Mouse (Mus musculus): ENCODE measurements at regions not wholly inside any gene's neighbourhood (a gene's known extent, or its start where the extent isn't known, plus 50 kb on each side); places are given as distances from the start of the nearest gene placed in this dataset.

- no peaks in the 10 kb centered on the region for H3K27me3 ChIP-seq (ENCODE audit: insufficient read depth, low read length)
- DNase-seq (ENCODE audit: low spot score) (no peak), ATAC-seq (0 out of 2 replicates have a peak, but pooled peaks have one; percentile 7)
- no peaks in the 10 kb centered on the region for H3K9me3 ChIP-seq (ENCODE audit: low read length)
- H3K4me3 ChIP-seq (ENCODE audit: low read length) = no peak overlapping the region
- H3K9ac ChIP-seq (replicated peaks; ENCODE audit: low read length) = no peak overlapping the region
- no peaks in the 10 kb centered on the region for H3K36me3 ChIP-seq (ENCODE audit: insufficient read depth, low read length)
- H3K27ac ChIP-seq = no peak overlapping the region
- no peak for TF ChIP-seq CTCF (IDR thresholded peaks at IDR 0.05; ENCODE audit: low read depth)
- H3K4me2 ChIP-seq (ENCODE audit: low read depth, low read length) = peak overlapping the region; percentile 2; the same call in 1 of the 2 replicates
- peaks cover 5% of the 10 kb centered on the region; the same call in 1 of the 2 replicates for H3K4me1 ChIP-seq (ENCODE audit: insufficient read depth, low read length)
- 32% methylated on average over 20 of the region's 20 CpGs for WGBS
These were observed 190.8 kb downstream of the Msrb3 start for GRCm38 (mm10) chr10:120707771-120708750.

DNA sequence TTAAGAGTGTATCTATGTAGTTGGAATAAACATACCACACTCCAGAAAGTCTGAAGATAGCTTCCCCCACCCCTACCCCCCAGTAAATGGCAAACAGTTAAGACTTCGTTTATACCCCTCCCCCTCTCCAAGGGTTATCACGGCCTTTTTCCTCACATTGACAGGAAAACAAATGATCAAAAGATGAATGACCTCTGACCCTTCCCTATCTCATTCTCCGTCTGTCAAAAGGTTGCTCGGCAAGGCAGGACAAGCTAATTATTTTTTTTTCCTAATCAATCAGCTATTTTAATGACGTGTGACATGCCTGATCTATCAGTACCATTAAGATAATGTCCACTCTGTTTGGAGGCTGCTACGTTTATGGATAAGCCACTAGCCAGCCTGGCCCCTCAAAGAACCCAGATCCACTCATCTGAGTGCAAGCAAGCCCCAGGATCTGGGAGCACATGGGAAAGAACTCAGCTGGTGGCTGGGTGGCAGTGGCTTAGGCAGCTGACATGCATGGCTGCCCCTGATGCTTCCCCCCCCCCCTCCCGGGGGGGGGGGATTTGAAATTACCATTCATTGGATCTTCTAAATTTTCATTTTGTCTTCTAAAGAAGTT, 192.1 kb downstream of the Msrb3 start:
- Histone ChIP-seq H3K9ac (replicated peaks; ENCODE audit: low read length) (no peak overlapping the region), H3K4me3 (ENCODE audit: low read length) (no peak overlapping the region), H3K4me1 (ENCODE audit: insufficient read depth, low read length) (peaks cover 5% of the 10 kb centered on the region; the same call in 1 of the 2 replicates), H3K27me3 (ENCODE audit: insufficient read depth, low read length) (no peaks in the 10 kb centered on the region), H3K36me3 (ENCODE audit: insufficient read depth, low read length) (no peaks in the 10 kb centered on the region), H3K9me3 (ENCODE audit: low read length) (no peaks in the 10 kb centered on the region), H3K27ac (no peak overlapping the region), H3K4me2 (ENCODE audit: low read depth, low read length) (no peak overlapping the region)
- no peak for TF ChIP-seq CTCF (IDR thresholded peaks at IDR 0.05; ENCODE audit: low read depth)
- DNase-seq (ENCODE audit: low spot score) (no peak), ATAC-seq (no peak)
- 34% methylated on average over 7 of the region's 7 CpGs for WGBS

DNA sequence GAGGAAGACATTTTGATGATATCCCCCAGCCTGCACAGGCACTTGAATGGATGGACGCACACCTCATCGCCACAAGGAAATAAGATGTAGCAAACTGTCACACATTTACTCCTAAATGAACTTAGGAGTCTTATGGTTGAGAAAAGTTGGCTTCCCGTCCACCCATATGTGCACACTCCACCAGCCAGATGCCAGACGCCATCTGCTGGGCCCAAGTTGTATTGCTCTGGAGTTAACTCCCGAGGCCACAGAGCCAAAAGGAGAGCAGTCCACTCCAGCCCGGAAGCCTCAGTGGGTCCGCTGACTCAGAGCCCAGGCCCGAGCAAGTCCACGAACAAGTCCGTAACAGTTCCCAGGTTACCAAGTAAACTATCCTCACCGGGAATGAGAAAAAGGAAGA, 197.1 kb downstream of the Msrb3 start:
- no peak overlapping the region for H3K4me3 ChIP-seq (ENCODE audit: low read length)
- ATAC-seq (peak; percentile 59; the same call in 1 of the 2 replicates), DNase-seq (ENCODE audit: low spot score) (peak; percentile 85)
- H3K9me3 ChIP-seq (ENCODE audit: low read length) = no peaks in the 10 kb centered on the region
- WGBS = 17% methylated on average over 11 of the region's 11 CpGs
- no peak overlapping the region for H3K9ac ChIP-seq (replicated peaks; ENCODE audit: low read length)
- no peaks in the 10 kb centered on the region for H3K27me3 ChIP-seq (ENCODE audit: insufficient read depth, low read length)
- no peak overlapping the region for H3K27ac ChIP-seq
- H3K4me2 ChIP-seq (ENCODE audit: low read depth, low read length) = no peak overlapping the region
- peak; percentile 95 for TF ChIP-seq CTCF (IDR thresholded peaks at IDR 0.05; ENCODE audit: low read depth)
- no peaks in the 10 kb centered on the region for H3K4me1 ChIP-seq (ENCODE audit: insufficient read depth, low read length)
- no peaks in the 10 kb centered on the region for H3K36me3 ChIP-seq (ENCODE audit: insufficient read depth, low read length)

- WGBS = 28% methylated on average over 16 of the region's 16 CpGs
- ATAC-seq = no peak
- no peaks in the 10 kb centered on the region; the same call in 1 of the 2 replicates for H3K27me3 ChIP-seq (ENCODE audit: insufficient read depth, low read length)
- no peaks in the 10 kb centered on the region for H3K9me3 ChIP-seq (ENCODE audit: low read length)
- no peak overlapping the region for H3K4me2 ChIP-seq (ENCODE audit: low read depth, low read length)
- H3K4me3 ChIP-seq (ENCODE audit: low read length) = no peak overlapping the region
- H3K27ac ChIP-seq = no peak overlapping the region
- TF ChIP-seq CTCF (IDR thresholded peaks at IDR 0.05; ENCODE audit: low read depth) = no peak
- no peaks in the 10 kb centered on the region for H3K4me1 ChIP-seq (ENCODE audit: insufficient read depth, low read length)
- no peaks in the 10 kb centered on the region for H3K36me3 ChIP-seq (ENCODE audit: insufficient read depth, low read length)
- no peak overlapping the region for H3K9ac ChIP-seq (replicated peaks; ENCODE audit: low read length)
- no peak for DNase-seq (ENCODE audit: low spot score)
These were observed 201.5 kb downstream of the Msrb3 start for GRCm38 (mm10) chr10:120697275-120697856.

DNA sequence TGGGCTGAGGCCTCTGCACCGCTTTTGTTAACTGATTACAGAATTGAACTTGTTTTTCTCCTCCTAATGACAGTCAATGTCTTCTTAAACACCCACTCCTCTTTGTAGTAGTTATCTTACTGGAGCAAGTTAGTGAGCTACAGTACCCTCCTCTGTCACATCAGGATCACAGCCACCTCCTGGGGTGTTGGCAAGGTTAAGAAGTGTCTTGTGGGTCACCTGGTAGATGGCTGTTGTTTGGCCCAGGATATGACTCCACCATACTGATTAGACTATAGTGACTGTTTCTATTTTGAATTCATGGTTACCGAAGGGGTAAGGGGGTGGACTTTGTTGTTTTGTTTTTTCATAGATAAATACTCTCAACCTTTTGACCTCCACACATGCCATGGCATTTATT, 202.4 kb downstream of the Msrb3 start:
- no peak overlapping the region for H3K4me3 ChIP-seq (ENCODE audit: low read length)
- WGBS = 82% methylated on average over 2 of the region's 2 CpGs
- no peak for DNase-seq (ENCODE audit: low spot score)
- H3K4me2 ChIP-seq (ENCODE audit: low read depth, low read length) = no peak overlapping the region
- H3K27ac ChIP-seq = no peak overlapping the region
- H3K9ac ChIP-seq (replicated peaks; ENCODE audit: low read length) = no peak overlapping the region
- H3K9me3 ChIP-seq (ENCODE audit: low read length) = no peaks in the 10 kb centered on the region
- no peaks in the 10 kb centered on the region for H3K4me1 ChIP-seq (ENCODE audit: insufficient read depth, low read length)
- TF ChIP-seq CTCF (IDR thresholded peaks at IDR 0.05; ENCODE audit: low read depth) = no peak
- H3K27me3 ChIP-seq (ENCODE audit: insufficient read depth, low read length) = no peaks in the 10 kb centered on the region; the same call in 1 of the 2 replicates
- no peaks in the 10 kb centered on the region for H3K36me3 ChIP-seq (ENCODE audit: insufficient read depth, low read length)
- ATAC-seq = no peak

DNA sequence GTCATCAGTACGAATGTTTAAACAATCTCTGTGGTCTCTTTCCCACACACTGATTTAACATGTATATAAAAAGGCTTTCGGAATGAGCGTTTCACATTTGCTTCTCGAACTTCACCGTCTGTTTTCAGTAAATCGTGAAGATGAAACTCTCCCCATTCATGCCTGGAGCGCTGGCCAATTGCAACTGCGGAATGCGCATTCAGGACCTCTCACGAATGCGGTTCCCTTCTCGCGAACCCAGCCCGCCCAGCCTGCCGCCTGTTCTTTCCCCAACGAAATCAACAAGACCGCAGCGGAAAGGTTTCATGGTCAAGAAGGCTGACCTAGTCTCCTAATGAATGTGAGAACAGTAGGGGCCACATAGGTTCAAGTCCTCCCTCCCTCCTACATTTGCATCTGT, 204.4 kb downstream of the Msrb3 start:
- Histone ChIP-seq H3K4me1 (ENCODE audit: insufficient read depth, low read length) (no peaks in the 10 kb centered on the region), H3K4me3 (ENCODE audit: low read length) (no peak overlapping the region), H3K4me2 (ENCODE audit: low read depth, low read length) (0 out of 2 replicates have a peak overlapping the region, but pooled peaks have one; percentile 5), H3K9ac (replicated peaks; ENCODE audit: low read length) (no peak overlapping the region), H3K27ac (no peak overlapping the region), H3K27me3 (ENCODE audit: insufficient read depth, low read length) (no peaks in the 10 kb centered on the region; the same call in 1 of the 2 replicates), H3K9me3 (ENCODE audit: low read length) (no peaks in the 10 kb centered on the region), H3K36me3 (ENCODE audit: insufficient read depth, low read length) (no peaks in the 10 kb centered on the region)
- DNase-seq (ENCODE audit: low spot score) (no peak), ATAC-seq (no peak)
- no peak for TF ChIP-seq CTCF (IDR thresholded peaks at IDR 0.05; ENCODE audit: low read depth)
- 24% methylated on average over 18 of the region's 18 CpGs for WGBS

All from hindbrain, postnatal 0 days (tissue).